Mouse (Mus musculus) CH12.LX (cell line): Measurements from ENCODE around the gene Rxfp3. TPM values are rescaled to one million over a fixed set of nuclear protein-coding genes. Genes with fewer than 3 reads are reported as not detected.

Experiments
- DNase-seq: peaks from one replicate; pipeline ENCODE4 v3.0.0-alpha.2; 2013; ENCODE audit errors: extremely low read depth
- H3K27ac ChIP-seq: 2 replicates; pipeline ENCODE4 v1.5.1; 2012; ENCODE audit warnings: low read depth, mild to moderate bottlenecking, control low read depth, moderate library complexity; ENCODE audit not compliant: insufficient read depth
- H3K27me3 ChIP-seq: replicated peaks from 2 replicates; pipeline ENCODE3; 2012; ENCODE audit warnings: inconsistent platforms
- H3K36me3 ChIP-seq, 2 experiments: replicated peaks in 1 of 2; 2 replicates each; pipeline versions ENCODE3 to v1.6.1; 2012; ENCODE audit warnings: inconsistent platforms in 1 of 2, low read length in 1 of 2, mild to moderate bottlenecking in 1 of 2, mixed read lengths in 1 of 2, moderate library complexity in 1 of 2; ENCODE audit not compliant: control insufficient read depth in 1 of 2, insufficient read depth in 1 of 2
- H3K4me1 ChIP-seq, 2 experiments: 2 replicates each; pipeline ENCODE4 v1.6.1; 2012; ENCODE audit warnings: inconsistent platforms in 1 of 2, moderate library complexity in 1 of 2; ENCODE audit not compliant: insufficient read depth in 2 of 2, control insufficient read depth in 1 of 2
- H3K4me2 ChIP-seq: 2 replicates; pipeline ENCODE4 v1.6.1; 2012; ENCODE audit warnings: low read depth, mild to moderate bottlenecking, control low read depth; ENCODE audit not compliant: poor library complexity, insufficient read depth, severe bottlenecking
- H3K4me3 ChIP-seq, 3 experiments: fragments of 150-350 bp in 1 of 3; sonication (generic) in 1 of 3; replicated peaks in 1 of 3; 2 replicates each; pipeline versions ENCODE3 to v1.5.1; 2011 to 2012; ENCODE audit warnings: low read depth in 2 of 3, low read length in 2 of 3, mild to moderate bottlenecking in 2 of 3, moderate library complexity in 2 of 3, control low read depth in 1 of 3, improper control_type of control experiment in 1 of 3, inconsistent platforms in 1 of 3, mixed read lengths in 1 of 3; ENCODE audit not compliant: poor library complexity in 1 of 3
- H3K79me2 ChIP-seq: replicated peaks from 2 replicates; pipeline ENCODE4 v1.6.1; 2012; ENCODE audit warnings: mild to moderate bottlenecking, moderate library complexity; ENCODE audit not compliant: control insufficient read depth, poor library complexity, insufficient read depth, severe bottlenecking; ENCODE audit errors: extremely low read depth
- H3K9ac ChIP-seq: 2 replicates; pipeline ENCODE4 v1.6.1; 2012; ENCODE audit warnings: low read depth, mild to moderate bottlenecking, control low read depth, moderate library complexity; ENCODE audit not compliant: insufficient read depth
- H3K9me3 ChIP-seq: replicated peaks from 2 replicates; pipeline ENCODE3; 2012; ENCODE audit warnings: low read length, inconsistent platforms, mixed read lengths
- CHD1 ChIP-seq: IDR thresholded peaks from 2 replicates; pipeline ENCODE4 v1.6.1; 2012; ENCODE audit warnings: low read depth, low read length, improper control_type of control experiment, inconsistent platforms
- E2F4 ChIP-seq: IDR thresholded peaks from 2 replicates; pipeline ENCODE4 v1.6.1; 2011; ENCODE audit warnings: low read depth, low read length, improper control_type of control experiment; ENCODE audit not compliant: insufficient replicate concordance
- ELF1 ChIP-seq: IDR thresholded peaks from 2 replicates; pipeline ENCODE4 v1.6.1; 2014; ENCODE audit warnings: low read depth, mild to moderate bottlenecking, inconsistent platforms, low read length, improper control_type of control experiment
- ETS1 ChIP-seq: conservative IDR thresholded peaks from 2 replicates; pipeline ENCODE4 v1.6.1; 2012; ENCODE audit warnings: low read depth, mild to moderate bottlenecking, inconsistent platforms, low read length, improper control_type of control experiment, moderate library complexity
- JUN ChIP-seq: IDR thresholded peaks from 2 replicates; pipeline ENCODE4 v1.6.1; 2011; ENCODE audit warnings: low read depth, mild to moderate bottlenecking, low read length, improper control_type of control experiment, moderate library complexity; ENCODE audit not compliant: insufficient read depth
- MAZ ChIP-seq: IDR thresholded peaks from 2 replicates; pipeline ENCODE4 v1.6.1; 2012; ENCODE audit warnings: low read depth, mild to moderate bottlenecking, inconsistent platforms, low read length, improper control_type of control experiment, moderate library complexity
- MEF2A ChIP-seq: IDR thresholded peaks from 2 replicates; pipeline ENCODE4 v1.6.1; 2014; ENCODE audit warnings: low read depth, mild to moderate bottlenecking, inconsistent platforms, low read length, improper control_type of control experiment, borderline replicate concordance
- MXI1 ChIP-seq: IDR thresholded peaks from 2 replicates; pipeline ENCODE4 v1.6.1; 2011; ENCODE audit warnings: mild to moderate bottlenecking, low read depth, low read length, improper control_type of control experiment
- NELFE ChIP-seq: IDR thresholded peaks from 2 replicates; pipeline ENCODE4 v1.6.1; 2011; ENCODE audit warnings: low read depth, low read length, improper control_type of control experiment
- PAX5 ChIP-seq: IDR thresholded peaks from 2 replicates; pipeline ENCODE4 v1.6.1; 2012; ENCODE audit warnings: low read length, inconsistent platforms, mixed read lengths
- POLR2A ChIP-seq: IDR thresholded peaks from 2 replicates; pipeline ENCODE4 v1.6.1; 2011; ENCODE audit warnings: low read depth, mild to moderate bottlenecking, improper control_type of control experiment, low read length
- POLR2AphosphoS2 ChIP-seq: IDR thresholded peaks from 2 replicates; pipeline ENCODE4 v1.6.1; 2011; ENCODE audit warnings: low read depth, low read length, improper control_type of control experiment
- RAD21 ChIP-seq: IDR thresholded peaks from 2 replicates; pipeline ENCODE4 v1.6.1; 2011; ENCODE audit warnings: low read depth, mild to moderate bottlenecking, low read length, improper control_type of control experiment, moderate library complexity
- SIN3A ChIP-seq: IDR thresholded peaks from 2 replicates; pipeline ENCODE4 v1.6.1; 2012; ENCODE audit warnings: low read length, improper control_type of control experiment, inconsistent platforms
- SMC3 ChIP-seq: IDR thresholded peaks from 2 replicates; pipeline ENCODE4 v1.6.1; 2011; ENCODE audit warnings: low read depth, low read length, improper control_type of control experiment
- UBTF ChIP-seq: IDR thresholded peaks from 2 replicates; pipeline ENCODE4 v1.6.1; 2012; ENCODE audit warnings: low read depth, mild to moderate bottlenecking, inconsistent platforms, low read length, improper control_type of control experiment, moderate library complexity
- ZC3H11A ChIP-seq: IDR thresholded peaks from 2 replicates; pipeline ENCODE4 v1.6.1; 2012; ENCODE audit warnings: low read depth, mild to moderate bottlenecking, inconsistent platforms, low read length, improper control_type of control experiment
- ZKSCAN1 ChIP-seq: IDR thresholded peaks from 2 replicates; pipeline ENCODE4 v1.6.1; 2012; ENCODE audit warnings: low read depth, inconsistent platforms, low read length, improper control_type of control experiment, borderline replicate concordance
- ZMIZ1 ChIP-seq: IDR thresholded peaks from 2 replicates; pipeline ENCODE4 v1.6.1; 2012; ENCODE audit warnings: low read depth, mild to moderate bottlenecking, inconsistent platforms, low read length, improper control_type of control experiment
- dilution Hi-C: fragments of 300-500 bp; cut with MboI; formaldehyde crosslinking; loops from 2 replicates; pipeline ENCODE4 v1.14.3; 2020; ENCODE audit warnings: low sequenced_read_pairs; ENCODE audit not compliant: extremely low pct_unique_long_range_greater_than_20kb, extremely low pct_ligation_motif_present
- in situ Hi-C: fragments of 300-500 bp; cut with MboI; formaldehyde crosslinking; loops from 3 replicates; pipeline ENCODE4 v1.14.3; 2019; ENCODE audit warnings: low sequenced_read_pairs, low pct_ligation_motif_present, low pct_unique_long_range_greater_than_20kb, mixed read lengths
- polyA plus RNA-seq: library from polyadenylated mRNA; unstranded; fragments of >175 nt; gene quantifications from 2 replicates; pipeline ENCODE4 v1.2.1, GENCODE M21; 2012; ENCODE audit warnings: low read depth; ENCODE audit not compliant: insufficient read length
- total RNA-seq, 2 experiments: library from RNA; depleted of rRNA; stranded (reverse); fragments of 300-350 nt in 1 of 2; fragments of >200 nt in 1 of 2; gene quantifications; 2 replicates each; pipeline ENCODE4 v1.2.3; 2012 to 2014

Gene Rxfp3
- total and polyA plus RNA-seq, 3 experiments = not detected

DNA sequence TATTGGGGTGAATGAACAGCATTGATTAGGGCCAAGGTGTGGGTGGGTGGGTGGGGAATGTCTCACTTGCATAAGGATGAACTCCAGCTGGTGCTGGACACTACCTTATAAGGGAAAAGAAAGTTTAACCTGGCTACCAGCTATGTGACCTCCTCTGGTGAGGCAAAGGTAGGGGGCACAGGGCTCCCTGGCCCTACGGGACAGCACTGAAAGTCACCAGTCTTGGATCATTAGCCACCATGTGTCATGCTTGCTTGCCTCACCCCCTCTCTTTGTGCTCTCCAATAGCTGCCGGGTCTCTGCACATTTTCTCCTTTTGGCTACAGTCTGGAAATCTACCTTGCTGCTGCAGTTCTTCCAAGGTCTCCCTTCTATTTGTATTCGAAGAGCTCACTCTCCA is 7.6 kb downstream of the Rxfp3 start:
- Histone ChIP-seq H3K79me2 (no peaks in the 10 kb centered on the region), H3K27me3 (no peaks in the 10 kb centered on the region), H3K9ac (no peak overlapping the region), H3K4me1 (no peaks in the 10 kb centered on the region), H3K27ac (no peak overlapping the region), H3K36me3 (no peaks in the 10 kb centered on the region), H3K4me2 (no peak overlapping the region), H3K4me3 (no peak overlapping the region), H3K9me3 (no peaks in the 10 kb centered on the region)
- dilution Hi-C loops = no loop called here
- in situ Hi-C loops = loop anchor here (10.0 kb wide), 1 partner anchor 205 kb away; no protein-coding TSS in a partner anchor
- DNase-seq = no peak
- no peak for TF ChIP-seq POLR2A
- TF ChIP-seq MXI1 = no peak
- TF ChIP-seq MAZ = no peak
- no peak for TF ChIP-seq POLR2AphosphoS2
- TF ChIP-seq ZC3H11A = no peak
- no peak for TF ChIP-seq RAD21
- TF ChIP-seq ELF1 = no peak
- no peak for TF ChIP-seq E2F4
- TF ChIP-seq ETS1 = no peak
- TF ChIP-seq NELFE = no peak
- TF ChIP-seq SMC3 = no peak
- TF ChIP-seq PAX5 = no peak
- no peak for TF ChIP-seq SIN3A
- TF ChIP-seq MEF2A = no peak
- TF ChIP-seq ZMIZ1 = no peak
- no peak for TF ChIP-seq ZKSCAN1
- no peak for TF ChIP-seq UBTF
- TF ChIP-seq JUN = no peak

- DNase-seq = no peak
- in situ Hi-C loops (no loop called here), dilution Hi-C loops (no loop called here)
- H3K4me1 ChIP-seq = no peaks in the 10 kb centered on the region
- H3K9me3 ChIP-seq = no peaks in the 10 kb centered on the region
- no peaks in the 10 kb centered on the region for H3K27me3 ChIP-seq
- TF ChIP-seq ZMIZ1 = no peak
- no peak for TF ChIP-seq CHD1
- H3K27ac ChIP-seq = no peak overlapping the region
- no peak overlapping the region for H3K4me2 ChIP-seq
- H3K36me3 ChIP-seq = no peaks in the 10 kb centered on the region
- no peak overlapping the region for H3K4me3 ChIP-seq
- H3K79me2 ChIP-seq = no peaks in the 10 kb centered on the region
- H3K9ac ChIP-seq = no peak overlapping the region
Measured at GRCm38 (mm10) chr15:11026801-11027561, 10.8 kb downstream of the Rxfp3 start.
